Mouse (Mus musculus) heart, embryonic 14.5 days (tissue): ENCODE data around the gene Serpinb1a. TPM values are rescaled to one million over a fixed set of nuclear protein-coding genes. Genes with fewer than 3 reads are reported as not detected.

Experiments
- ATAC-seq: fragments of 200-750 bp; cut with Nextera tagmentation; 2 replicates; pipeline ENCODE4 v1.8.0; 2017; ENCODE audit warnings: low read depth, moderate TSS enrichment; ENCODE audit not compliant: insufficient number of reproducible peaks, insufficient read depth, low FRiP score
- H3K27ac ChIP-seq, 2 experiments: fragments of 200-500 bp in 1 of 2; fragments of 300-500 bp in 1 of 2; sonication (generic) in 1 of 2; replicated peaks in 1 of 2; 2 replicates each; pipeline ENCODE4 v1.5.1; 2012 to 2014; ENCODE audit warnings: low read depth in 2 of 2, low read length in 2 of 2, control low read depth in 1 of 2, mild to moderate bottlenecking in 1 of 2, mixed read lengths in 1 of 2; ENCODE audit not compliant: control insufficient read depth in 1 of 2, insufficient read depth in 1 of 2
- H3K27me3 ChIP-seq: fragments of 300-500 bp; sonication (generic); 2 replicates; pipeline ENCODE4 v1.6.1; 2014; ENCODE audit warnings: mild to moderate bottlenecking, low read length, control low read depth; ENCODE audit not compliant: control insufficient read depth, insufficient read depth
- H3K36me3 ChIP-seq: fragments of 300-500 bp; sonication (generic); 2 replicates; pipeline ENCODE4 v1.6.1; 2014; ENCODE audit warnings: mild to moderate bottlenecking, control low read depth, low read length, mixed read lengths; ENCODE audit not compliant: control insufficient read depth, insufficient read depth
- H3K4me1 ChIP-seq, 2 experiments: fragments of 200-500 bp in 1 of 2; fragments of 300-500 bp in 1 of 2; sonication (generic) in 1 of 2; 2 replicates each; pipeline ENCODE4 v1.6.1; 2012 to 2014; ENCODE audit warnings: low read length in 2 of 2, control low read depth in 1 of 2, mixed read lengths in 1 of 2; ENCODE audit not compliant: control insufficient read depth in 2 of 2, insufficient read depth in 2 of 2
- H3K4me2 ChIP-seq: fragments of 300-500 bp; sonication (generic); 2 replicates; pipeline ENCODE4 v1.6.1; 2014; ENCODE audit warnings: mild to moderate bottlenecking, low read length
- H3K4me3 ChIP-seq, 2 experiments: fragments of 200-500 bp in 1 of 2; fragments of 300-500 bp in 1 of 2; sonication (generic) in 1 of 2; 2 replicates each; pipeline ENCODE4 v1.5.1; 2012 to 2014; ENCODE audit warnings: low read length in 2 of 2, mild to moderate bottlenecking in 2 of 2, control low read depth in 1 of 2, low read depth in 1 of 2, moderate library complexity in 1 of 2; ENCODE audit not compliant: control insufficient read depth in 1 of 2, insufficient read depth in 1 of 2
- H3K9ac ChIP-seq: fragments of 300-500 bp; sonication (generic); 2 replicates; pipeline ENCODE4 v1.6.1; 2014; ENCODE audit warnings: mild to moderate bottlenecking, low read length
- H3K9me3 ChIP-seq: fragments of 300-500 bp; sonication (generic); 2 replicates; pipeline ENCODE4 v1.6.1; 2016; ENCODE audit warnings: low read length, control low read depth; ENCODE audit not compliant: control insufficient read depth
- WGBS: fragments of 180-500 bp; shearing (Covaris S2); extraction: QIAGEN DNeasy Blood & Tissue Kit; methylation state at CpG from one replicate; pipeline ENCODE4 v1.1.7; 2014; 5-methylcytosine and 5-hydroxymethylcytosine counted together
- polyA plus RNA-seq: library from polyadenylated mRNA; unstranded; fragments of >200 nt; fragmentation: Nextera tagmentation; extraction: Ambion mirVana; gene quantifications from 2 replicates; pipeline ENCODE4 v1.2.1, GENCODE M21; 2014

Gene Serpinb1a
- polyA plus RNA-seq, 1 experiment from 2014 or later = 7.7 TPM

DNA sequence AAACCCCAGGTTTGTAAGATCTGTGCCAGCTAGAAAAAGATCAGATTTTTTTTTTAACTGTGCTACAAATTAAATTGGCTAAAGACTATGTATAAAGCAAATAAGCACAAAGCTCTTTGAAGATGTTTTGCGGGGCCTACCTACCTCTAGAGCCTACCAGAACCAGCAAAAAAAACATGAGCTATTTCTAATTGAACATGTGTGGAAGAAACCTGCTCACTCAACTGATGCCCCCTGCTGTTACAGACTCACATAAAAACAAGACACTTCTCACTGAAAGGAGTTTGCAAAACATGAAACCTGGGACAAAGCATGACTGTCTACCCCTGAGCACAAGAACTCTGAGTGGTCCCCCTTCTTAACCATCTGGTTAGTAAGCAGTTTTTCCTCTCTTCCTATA lies 53.9 kb downstream of the Serpinb1a start:
- no peaks in the 10 kb centered on the region for H3K9me3 ChIP-seq
- H3K36me3 ChIP-seq = no peaks in the 10 kb centered on the region
- no peaks in the 10 kb centered on the region for H3K27me3 ChIP-seq
- no peak overlapping the region for H3K4me2 ChIP-seq
- WGBS = 76% methylated on average over 1 of the region's 1 CpGs
- no peak for ATAC-seq
- H3K4me1 ChIP-seq = peaks cover 2% of the 10 kb centered on the region in 2 experiments; a peak in 2 of 4 replicates
- H3K27ac ChIP-seq = no peak overlapping the region
- H3K4me3 ChIP-seq = no peak overlapping the region
- H3K9ac ChIP-seq = no peak overlapping the region

DNA sequence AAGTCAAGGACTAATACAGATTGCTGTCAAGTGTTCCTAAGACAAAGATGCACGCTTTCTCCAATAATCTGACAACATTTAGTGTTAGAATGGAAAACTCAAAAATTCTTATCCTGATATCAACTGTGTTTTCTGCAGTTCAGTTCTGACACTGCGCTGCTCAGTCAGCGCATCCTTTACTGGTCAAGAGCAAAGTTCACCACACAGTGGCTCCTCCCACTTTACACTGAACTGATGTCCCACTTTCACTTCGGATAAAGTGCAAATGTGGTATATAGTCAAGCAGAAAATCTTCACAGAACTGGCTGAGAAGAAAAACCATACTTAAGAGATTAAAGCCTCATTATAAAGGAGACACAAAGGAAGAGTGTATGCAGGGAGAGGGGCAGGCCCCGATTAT lies 55.8 kb downstream of the Serpinb1a start:
- Histone ChIP-seq H3K36me3 (no peaks in the 10 kb centered on the region), H3K4me3 (no peak overlapping the region), H3K27ac (no peak overlapping the region), H3K4me2 (no peak overlapping the region), H3K4me1 (peaks cover 0 to 2% of the 10 kb centered on the region in 2 experiments; a peak in 1 of 4 replicates), H3K9ac (no peak overlapping the region), H3K9me3 (no peaks in the 10 kb centered on the region), H3K27me3 (no peaks in the 10 kb centered on the region)
- no peak for ATAC-seq
- 85% methylated on average over 5 of the region's 5 CpGs for WGBS

- Histone ChIP-seq H3K27ac (no peak overlapping the region), H3K27me3 (no peaks in the 10 kb centered on the region), H3K4me3 (no peak overlapping the region), H3K4me2 (no peak overlapping the region), H3K9ac (no peak overlapping the region), H3K36me3 (no peaks in the 10 kb centered on the region), H3K4me1 (peaks cover 0 to 2% of the 10 kb centered on the region in 2 experiments; a peak in 1 of 4 replicates), H3K9me3 (no peaks in the 10 kb centered on the region)
- peak; percentile 39; the same call in 1 of the 2 replicates for ATAC-seq
- 35% methylated on average over 2 of the region's 2 CpGs for WGBS
Observed at GRCm38 (mm10) chr13:32794619-32795018, 56.4 kb downstream of the Serpinb1a start.

Other genes starting within 250 kb of the Serpinb1a start
- gene Mylk4, start 67.2 kb downstream of the Serpinb1a start, polyA plus RNA-seq = 0.46 and 1.3 TPM in 2 replicates
- gene Wrnip1, start 49.1 kb downstream of the Serpinb1a start, polyA plus RNA-seq = 17.6 and 19.7 TPM in 2 replicates
- not detected in 2 replicates for gene D930007J09Rik, start 48.3 kb downstream of the Serpinb1a start, polyA plus RNA-seq
- 0.34 TPM in 1 of 2 replicates, not detected in the other for gene Serpinb1c, start 47.0 kb upstream of the Serpinb1a start, polyA plus RNA-seq
- gene Serpinb6b, start 114.0 kb upstream of the Serpinb1a start, polyA plus RNA-seq = 22.0 and 23.9 TPM in 2 replicates
- 7.0 and 9.0 TPM in 2 replicates for gene Serpinb9, start 152.1 kb upstream of the Serpinb1a start, polyA plus RNA-seq
- 0.39 TPM in 2 replicates for gene Serpinb9b, start 176.2 kb upstream of the Serpinb1a start, polyA plus RNA-seq
- 0.11 TPM in 1 of 2 replicates, not detected in the other for gene Serpinb1b, start 227.4 kb upstream of the Serpinb1a start, polyA plus RNA-seq